Mouse (Mus musculus) MEL (cell line): ENCODE measurements around the gene 9030025P20Rik.

ENCODE experiments used
- CTCF ChIP-seq, 3 experiments: IDR thresholded peaks in 2 of 3; conservative IDR thresholded peaks in 1 of 3; 2 replicates each; pipeline ENCODE4 v1.5.1; 2011 to 2012; ENCODE audit warnings: low read length in 3 of 3, low read depth in 2 of 3, mild to moderate bottlenecking in 2 of 3, improper control_type of control experiment in 1 of 3, inconsistent platforms in 1 of 3, mixed read lengths in 1 of 3, moderate library complexity in 1 of 3; ENCODE audit not compliant: control insufficient read depth in 1 of 3, insufficient read depth in 1 of 3, poor library complexity in 1 of 3, severe bottlenecking in 1 of 3
- ELF1 ChIP-seq: IDR thresholded peaks from 2 replicates; pipeline ENCODE4 v1.6.1; 2014; ENCODE audit warnings: low read depth, mild to moderate bottlenecking, inconsistent platforms, low read length, improper control_type of control experiment, moderate library complexity
- MAX ChIP-seq: IDR thresholded peaks from 2 replicates; pipeline ENCODE4 v1.6.1; 2011; ENCODE audit warnings: low read length, improper control_type of control experiment
- MAZ ChIP-seq: IDR thresholded peaks from 2 replicates; pipeline ENCODE4 v1.6.1; 2012; ENCODE audit warnings: low read depth, mild to moderate bottlenecking, inconsistent platforms, low read length, improper control_type of control experiment
- MYB ChIP-seq: IDR thresholded peaks from 2 replicates; pipeline ENCODE4 v1.6.1; 2011; ENCODE audit warnings: mild to moderate bottlenecking, low read depth, low read length, improper control_type of control experiment
- POLR2A ChIP-seq, 2 experiments: IDR thresholded peaks; 2 replicates each; pipeline ENCODE4 v1.6.1; 2011 to 2012; ENCODE audit warnings: low read length in 2 of 2, mild to moderate bottlenecking in 2 of 2, control low read depth in 1 of 2, improper control_type of control experiment in 1 of 2, low read depth in 1 of 2, moderate library complexity in 1 of 2; ENCODE audit not compliant: control insufficient read depth in 1 of 2, insufficient read depth in 1 of 2, poor library complexity in 1 of 2
- ZC3H11A ChIP-seq: IDR thresholded peaks from 2 replicates; pipeline ENCODE4 v1.6.1; 2012; ENCODE audit warnings: low read depth, mild to moderate bottlenecking, inconsistent platforms, low read length, improper control_type of control experiment

- no peak for TF ChIP-seq MYB
- no peak for TF ChIP-seq CTCF (IDR thresholded peaks at IDR 0.05 in 2 of 3, conservative IDR thresholded peaks at IDR 0.05 in 1 of 3; ENCODE audit: control insufficient read depth in 1 of 3, insufficient read depth in 1 of 3, low read depth in 2 of 3, low read length in 3 of 3, poor library complexity in 1 of 3, severe bottlenecking in 1 of 3)
- TF ChIP-seq ZC3H11A: no peak
- TF ChIP-seq MAZ: no peak
- no peak for TF ChIP-seq MAX
- TF ChIP-seq ELF1: no peak
- TF ChIP-seq POLR2A (IDR thresholded peaks at IDR 0.05; ENCODE audit: control insufficient read depth in 1 of 2, insufficient read depth in 1 of 2, low read depth in 1 of 2, low read length in 2 of 2, poor library complexity in 1 of 2): no peak
These were observed 42.2 kb upstream of the 9030025P20Rik start for GRCm38 (mm10) chr17:14935841-14936605.
